In the genomic region with DNA sequence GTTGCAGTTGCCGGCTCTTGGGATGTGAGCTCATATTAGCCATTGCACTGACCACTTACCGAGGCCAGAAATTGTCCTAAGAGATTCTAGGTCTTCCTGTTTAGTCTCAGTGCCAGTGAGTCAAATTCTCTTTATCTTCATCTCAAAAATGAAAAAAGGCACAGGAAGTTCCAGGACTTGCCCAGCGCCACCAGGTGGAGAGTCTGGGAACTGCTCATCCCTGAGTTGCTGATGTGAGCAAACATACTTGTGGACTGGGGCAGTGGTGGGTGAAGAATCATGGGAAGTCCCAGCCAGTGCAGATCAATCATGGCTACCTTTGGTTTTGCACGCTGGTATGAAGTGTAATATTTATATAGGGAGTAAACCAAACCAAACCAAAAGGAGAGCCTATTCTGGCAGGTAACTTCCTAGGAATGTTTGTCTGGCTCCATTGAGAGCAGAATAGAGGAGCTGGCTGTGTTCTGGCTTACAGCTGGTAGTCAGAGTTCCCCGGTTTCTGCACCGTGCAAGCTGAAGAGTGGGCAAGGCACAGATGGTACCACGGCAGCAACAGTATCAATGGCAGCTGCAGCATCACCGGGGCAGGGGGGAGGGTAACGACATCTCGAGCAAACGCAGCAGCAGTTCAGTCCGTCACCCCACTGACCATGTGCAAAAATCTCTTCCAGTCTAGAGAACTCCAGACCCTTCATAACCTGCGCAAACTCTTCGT, we compare ENCODE assay signal across 9 mouse cellular contexts. TPM values are rescaled to one million over a fixed set of nuclear protein-coding genes. Genes with fewer than 3 reads are reported as not detected.
DNase-seq lines count a peak whose midpoint lies in the region; ATAC-seq and TF ChIP-seq lines count a peak whose summit lies in the region.
"Had no signal": no experiment of that assay in that cellular context is flagged by ENCODE, and none has a peak within 500 bp of the region (broad histone marks: within the 10 kb centered on the region; RNA-seq: fewer than 3 reads in every experiment).

No protein-coding gene starts in this region.

- no peaks in the 10 kb centered on the region for H3K9me3 ChIP-seq in limb, embryonic 11.5 days (ENCODE audit: control insufficient read depth, low read length)
- H3K9me3 ChIP-seq: neural tube, embryonic 12.5 days had no signal

- no peak for TF ChIP-seq POLR2A in heart, adult 2 months (IDR thresholded peaks at IDR 0.05; ENCODE audit: insufficient read depth, low read depth, low read length)

- no peak overlapping the region for H3K4me2 ChIP-seq in limb, embryonic 11.5 days (ENCODE audit: low read depth, severe bottlenecking)
- H3K4me2 ChIP-seq: neural tube, embryonic 12.5 days had no signal

- intact Hi-C loops in heart, adult 2 months (cut with DNase I) = no loop called here

- H3K4me3 ChIP-seq in heart, adult 2 months = no peak overlapping the region
- H3K4me3 ChIP-seq in limb, embryonic 11.5 days (ENCODE audit: low read depth, low read length) = no peak overlapping the region
- H3K4me3 ChIP-seq: neural tube, embryonic 12.5 days had no signal

- TF ChIP-seq EP300 in heart, adult 2 months (IDR thresholded peaks at IDR 0.05; ENCODE audit: insufficient read depth, low read depth, low read length) = no peak

- no peaks in the 10 kb centered on the region for H3K79me2 ChIP-seq in heart, adult 2 months (replicated peaks; ENCODE audit: control insufficient read depth, insufficient read depth, low read length)

- 80% methylated on average over 14 of the region's 14 CpGs for WGBS in heart, adult 2 months
- 79% methylated on average over 14 of the region's 14 CpGs for WGBS in limb, embryonic 11.5 days

- H3K9ac ChIP-seq in heart, adult 2 months (ENCODE audit: low read depth, low read length) = no peak overlapping the region
- no peak overlapping the region for H3K9ac ChIP-seq in limb, embryonic 11.5 days (ENCODE audit: low read length)
- H3K9ac ChIP-seq: neural tube, embryonic 12.5 days had no signal

- ATAC-seq in limb, embryonic 11.5 days (ENCODE audit: insufficient number of reproducible peaks, low FRiP score, low TSS enrichment, low read depth) = no peak

- no peaks in the 10 kb centered on the region for H3K36me3 ChIP-seq in heart, adult 2 months (ENCODE audit: control insufficient read depth, insufficient read depth, low read length)
- H3K36me3 ChIP-seq in limb, embryonic 11.5 days (ENCODE audit: control insufficient read depth, insufficient read depth, low read length) = peaks cover 3% of the 10 kb centered on the region

- no peaks in the 10 kb centered on the region for H3K27me3 ChIP-seq in heart, adult 2 months (ENCODE audit: control insufficient read depth, insufficient read depth, low read length)
- H3K27me3 ChIP-seq in limb, embryonic 11.5 days (ENCODE audit: control insufficient read depth, insufficient read depth, low read length) = no peaks in the 10 kb centered on the region
- H3K27me3 ChIP-seq: neural tube, embryonic 12.5 days had no signal

- H3K4me1 ChIP-seq in heart, adult 2 months (ENCODE audit: control insufficient read depth, insufficient read depth, low read length) = peaks cover 8% of the 10 kb centered on the region
- H3K4me1 ChIP-seq in limb, embryonic 11.5 days (ENCODE audit: control insufficient read depth, insufficient read depth, low read length) = 0 out of 2 replicates have a peak, but pooled peaks cover 2% of the 10 kb centered on the region

- no peak for DNase-seq in heart, adult 2 months
- DNase-seq in heart, adult 8-10 months (ENCODE audit: low spot score) = no peak
- DNase-seq in ovary, postnatal 36 days (ENCODE audit: low spot score) = peak; percentile 28
- no peak for DNase-seq in ovary, postnatal 14 days (ENCODE audit: low spot score)
- peak; percentile 77 for DNase-seq in brain, adult 2 months (ENCODE audit: low read depth, low spot score)
- peak; percentile 68 for DNase-seq in limb, embryonic 11.5 days (ENCODE audit: low spot score)
- peak; percentile 66 for DNase-seq in thymus, postnatal 14 days
- DNase-seq in gastrocnemius, adult 18-20 months (ENCODE audit: low spot score) = no peak

- H3K27ac ChIP-seq in heart, adult 2 months = no peak overlapping the region
- H3K27ac ChIP-seq in limb, embryonic 11.5 days (replicated peaks; ENCODE audit: low read depth, low read length) = no peak overlapping the region
- H3K27ac ChIP-seq: neural tube, embryonic 12.5 days had no signal

- TF ChIP-seq CTCF in heart, adult 2 months (IDR thresholded peaks at IDR 0.05) = peak; percentile 58

RNA-seq across cellular contexts. Expression of a gene that starts 38.7 kb away (rescaled TPM):
- under 1 TPM in 1 of 2 experiments, not detected in 1; 0.10 TPM for total RNA-seq in heart, adult 2 months (2021)
- polyA plus RNA-seq in heart, adult 2 months (2012; rRNA removed) = 0.25 TPM in 1 of 2 replicates, not detected in the other
- total RNA-seq in heart, adult 8-10 months (2022) = under 1 TPM in 2 of 4 experiments, not detected in 2; 0.11 to 0.12 TPM
- polyA plus RNA-seq in limb, embryonic 11.5 days (2014; fragmentation: Nextera tagmentation; extraction: Ambion mirVana) = 6.1 and 6.6 TPM in 2 replicates
- not detected for total RNA-seq in gastrocnemius, adult 18-20 months (2021)

Comparison
In these comparisons a context has a peak if more than half of its experiments do, and no peak if none do; other contexts are left out.
1. DNase-seq: peak in ovary, postnatal 36 days (single experiment), brain, adult 2 months (single experiment), limb, embryonic 11.5 days (single experiment) and thymus, postnatal 14 days (single experiment); none in heart, adult 2 months (0 of 2), heart, adult 8-10 months (single experiment), ovary, postnatal 14 days (single experiment) and gastrocnemius, adult 18-20 months (single experiment).